Mouse (Mus musculus) T-helper 1 cell (primary cell): Measurements from ENCODE around the gene Olfr616.
"Not testable (repeated sequence)": the region's sequence is repeated elsewhere in the genome, so short reads cannot be mapped to it uniquely, and the experiment has no call there.

Experiments
- in situ Hi-C: fragments of 300-600 bp; cut with MboI, MseI; formaldehyde crosslinking; loops from one replicate; pipeline ENCODE4 v1.15.1; 2025; ENCODE audit warnings: high pct_unique_total_duplicates

Olfr616 gene

GRCm38 (mm10) chr7:103569043-103569442 lies at the start of gene Olfr616:
TSS of gene Olfr616 (minus strand) at chr7:103569143.
- in situ Hi-C loops = no loop called here

GRCm38 (mm10) chr7:103612434-103612833 lies 43.5 kb upstream of the Olfr616 start, which contains the start of gene Olfr620:
TSS of gene Olfr620 (minus strand) at chr7:103612534.
- in situ Hi-C loops = no loop called here

- in situ Hi-C loops = no loop called here
These were observed 38.5 kb upstream of the Olfr616 start for GRCm38 (mm10) chr7:103607425-103607824.

GRCm38 (mm10) chr7:103600275-103600674 lies 31.3 kb upstream of the Olfr616 start, which contains the start of gene Olfr619:
TSS of gene Olfr619 (plus strand) at chr7:103600575.
- in situ Hi-C loops = no loop called here

- in situ Hi-C loops = no loop called here
These were observed 20.9 kb upstream of the Olfr616 start, which contains the start of gene Olfr618 for GRCm38 (mm10) chr7:103589803-103590202. TSS of gene Olfr618 (plus strand) at chr7:103590103.

- in situ Hi-C loops = no loop called here
These were observed 3.8 kb upstream of the Olfr616 start, which contains the start of gene Olfr617 for GRCm38 (mm10) chr7:103572761-103573160. TSS of gene Olfr617 (plus strand) at chr7:103573061.

GRCm38 (mm10) chr7:103555779-103556178 lies 13.2 kb downstream of the Olfr616 start, which contains the start of gene Olfr615:
TSS of gene Olfr615 (plus strand) at chr7:103556079.
- in situ Hi-C loops = no loop called here

- in situ Hi-C loops = no loop called here
These were observed 21.2 kb downstream of the Olfr616 start, which contains the start of gene Olfr613 for GRCm38 (mm10) chr7:103547774-103548173. TSS of gene Olfr613 (plus strand) at chr7:103548074.

- in situ Hi-C loops = not testable (repeated sequence)
These were observed 26.3 kb downstream of the Olfr616 start, which contains the start of gene Olfr612 for GRCm38 (mm10) chr7:103542617-103543016. TSS of gene Olfr612 (minus strand) at chr7:103542717.

GRCm38 (mm10) chr7:103520746-103521145 lies 48.2 kb downstream of the Olfr616 start, which contains the start of gene Olfr611:
TSS of gene Olfr611 (minus strand) at chr7:103520846.
- in situ Hi-C loops = not testable (repeated sequence)
